Mouse (Mus musculus): ENCODE data around the gene Scai.
"Not testable (repeated sequence)": the region's sequence is repeated elsewhere in the genome, so short reads cannot be mapped to it uniquely, and the experiment has no call there.

Scai gene

GRCm38 (mm10) chr2:39190561-39191056 is at the start of gene Scai:
Gene Scai, minus strand, starts transcription at chr2:39190734.
- DNase-seq (ENCODE audit: inconsistent age in 2 of 2, low spot score in 1 of 2): peak; percentile 99

GRCm38 (mm10) chr2:39226731-39227130 is 36.2 kb upstream of the Scai start:
- DNase-seq (ENCODE audit: inconsistent age in 2 of 2, low spot score in 1 of 2): no peak

GRCm38 (mm10) chr2:39226019-39226640 is 35.6 kb upstream of the Scai start, which contains the start of gene Ppp6c:
Gene Ppp6c, minus strand, starts transcription at chr2:39226451.
- peak; percentile 94 to 98 for DNase-seq (ENCODE audit: inconsistent age in 2 of 2, low spot score in 1 of 2)

GRCm38 (mm10) chr2:39225331-39226018 is 34.9 kb upstream of the Scai start:
- not testable (repeated sequence) for DNase-seq (ENCODE audit: inconsistent age in 2 of 2, low spot score in 1 of 2)

- peak in 1 of 2 experiments; percentile 56 for DNase-seq (ENCODE audit: inconsistent age in 2 of 2, low spot score in 1 of 2)
Observed at GRCm38 (mm10) chr2:39224621-39225020, 34.1 kb upstream of the Scai start.

- peak in 1 of 2 experiments; percentile 25 for DNase-seq (ENCODE audit: inconsistent age in 2 of 2, low spot score in 1 of 2)
Observed at GRCm38 (mm10) chr2:39220010-39220409, 29.5 kb upstream of the Scai start.

GRCm38 (mm10) chr2:39219034-39219433 is 28.5 kb upstream of the Scai start:
- peak in 1 of 2 experiments; percentile 11 for DNase-seq (ENCODE audit: inconsistent age in 2 of 2, low spot score in 1 of 2)

GRCm38 (mm10) chr2:39217150-39217549 is 26.6 kb upstream of the Scai start:
- no peak for DNase-seq (ENCODE audit: inconsistent age in 2 of 2, low spot score in 1 of 2)

GRCm38 (mm10) chr2:39210738-39211137 is 20.2 kb upstream of the Scai start:
- no peak for DNase-seq (ENCODE audit: inconsistent age in 2 of 2, low spot score in 1 of 2)

- no peak for DNase-seq (ENCODE audit: inconsistent age in 2 of 2, low spot score in 1 of 2)
Observed at GRCm38 (mm10) chr2:39203359-39203758, 12.8 kb upstream of the Scai start.

GRCm38 (mm10) chr2:39194809-39195208 is 4.3 kb upstream of the Scai start:
- no peak for DNase-seq (ENCODE audit: inconsistent age in 2 of 2, low spot score in 1 of 2)

GRCm38 (mm10) chr2:39189961-39190560 is 473 bp downstream of the Scai start:
- no peak for DNase-seq (ENCODE audit: inconsistent age in 2 of 2, low spot score in 1 of 2)

- DNase-seq (ENCODE audit: inconsistent age in 2 of 2, low spot score in 1 of 2): no peak
Observed at GRCm38 (mm10) chr2:39185942-39186341, 4.6 kb downstream of the Scai start.

- no peak for DNase-seq (ENCODE audit: inconsistent age in 2 of 2, low spot score in 1 of 2)
Observed at GRCm38 (mm10) chr2:39183587-39183986, 6.9 kb downstream of the Scai start.

GRCm38 (mm10) chr2:39160996-39161395 is 29.5 kb downstream of the Scai start:
- no peak for DNase-seq (ENCODE audit: inconsistent age in 2 of 2, low spot score in 1 of 2)

GRCm38 (mm10) chr2:39157916-39158315 is 32.6 kb downstream of the Scai start:
- DNase-seq (ENCODE audit: inconsistent age in 2 of 2, low spot score in 1 of 2): no peak

- no peak for DNase-seq (ENCODE audit: inconsistent age in 2 of 2, low spot score in 1 of 2)
Observed at GRCm38 (mm10) chr2:39156821-39157220, 33.7 kb downstream of the Scai start.

- DNase-seq (ENCODE audit: inconsistent age in 2 of 2, low spot score in 1 of 2): no peak
Observed at GRCm38 (mm10) chr2:39150943-39151342, 39.6 kb downstream of the Scai start.

GRCm38 (mm10) chr2:39148075-39148474 is 42.5 kb downstream of the Scai start:
- DNase-seq (ENCODE audit: inconsistent age in 2 of 2, low spot score in 1 of 2): no peak

- DNase-seq (ENCODE audit: inconsistent age in 2 of 2, low spot score in 1 of 2): no peak
Observed at GRCm38 (mm10) chr2:39146469-39146868, 44.1 kb downstream of the Scai start.

GRCm38 (mm10) chr2:39142357-39142948 is 48.1 kb downstream of the Scai start:
- no peak for DNase-seq (ENCODE audit: inconsistent age in 2 of 2, low spot score in 1 of 2)
